20 mouse cellular contexts compared by ENCODE assay signal in the genomic region with DNA sequence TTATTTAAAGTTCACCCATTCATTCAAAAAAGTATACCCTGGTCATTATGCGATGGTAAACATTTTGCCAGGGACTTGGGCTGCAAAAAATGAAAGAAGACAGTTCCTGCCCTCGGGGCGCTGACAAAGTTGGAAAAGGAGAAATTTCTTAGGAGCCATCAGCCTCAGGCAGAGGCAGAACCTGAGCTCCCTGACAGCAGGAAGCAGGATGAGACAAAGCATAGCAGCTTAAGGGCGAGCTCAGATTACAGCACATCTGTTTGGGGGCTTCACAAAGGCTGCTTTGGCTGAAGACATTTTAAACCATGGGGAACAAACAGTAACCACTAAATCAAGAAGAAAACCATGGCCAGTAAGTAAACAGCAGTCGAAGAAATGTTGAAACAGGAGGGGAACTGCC.
DNase-seq lines count a peak whose midpoint lies in the region; ATAC-seq and TF ChIP-seq lines count a peak whose summit lies in the region.
"Had no signal": no experiment of that assay in that cellular context is flagged by ENCODE, and none has a peak within 500 bp of the region (broad histone marks: within the 10 kb centered on the region; RNA-seq: fewer than 3 reads in every experiment).

No protein-coding gene starts in this region.

- no peaks in the 10 kb centered on the region for H3K4me1 ChIP-seq in hindbrain, embryonic 10.5 days (replicated peaks)
- no peaks in the 10 kb centered on the region for H3K4me1 ChIP-seq in hindbrain, embryonic 12.5 days
- no peaks in the 10 kb centered on the region for H3K4me1 ChIP-seq in ES-E14 (ENCODE audit: control insufficient read depth in 2 of 2, insufficient read depth in 2 of 2, low read length in 2 of 2, poor library complexity in 1 of 2)
- peaks cover 10% of the 10 kb centered on the region; the same call in 1 of the 2 replicates for H3K4me1 ChIP-seq in embryonic facial prominence, embryonic 10.5 days
- H3K4me1 ChIP-seq in limb, embryonic 11.5 days (ENCODE audit: control insufficient read depth, insufficient read depth, low read length) = no peaks in the 10 kb centered on the region
- H3K4me1 ChIP-seq: forebrain, embryonic 15.5 days; limb, embryonic 15.5 days had no signal

- WGBS in hindbrain, embryonic 10.5 days = 23% methylated on average over 5 of the region's 5 CpGs
- WGBS in hindbrain, embryonic 12.5 days = 19% methylated on average over 5 of the region's 5 CpGs
- WGBS in embryonic facial prominence, embryonic 10.5 days = 20% methylated on average over 5 of the region's 5 CpGs
- 23% methylated on average over 5 of the region's 5 CpGs for WGBS in limb, embryonic 11.5 days

- in situ Hi-C loops in ES-E14 (cut with MboI; ENCODE audit: low sequenced_read_pairs in 2 of 2, unreplicated experiment in 2 of 2) = no loop called here

- no peak for ATAC-seq in hindbrain, embryonic 12.5 days (ENCODE audit: low FRiP score)
- ATAC-seq in limb, embryonic 11.5 days (ENCODE audit: insufficient number of reproducible peaks, low FRiP score, low TSS enrichment, low read depth) = no peak
- ATAC-seq: forebrain, embryonic 15.5 days had no signal

- peak; percentile 16 for DNase-seq in hindbrain, embryonic 10.5 days (ENCODE audit: low spot score)
- DNase-seq in ES-E14 (ENCODE audit: low read depth, low spot score) = peak; percentile 4
- DNase-seq in embryonic facial prominence, embryonic 10.5 days (ENCODE audit: low spot score) = peak; percentile 59
- peak; percentile 27 for DNase-seq in limb, embryonic 11.5 days (ENCODE audit: low spot score)
- no peak for DNase-seq in gastrocnemius, adult 2 months
- DNase-seq in Muller cell, postnatal 12 days (ENCODE audit: inconsistent ontology term) = no peak
- DNase-seq in heart, postnatal 10 days = no peak
- DNase-seq: adrenal gland, postnatal 10 days; cerebellum, adult 9-11 months; gastrocnemius, postnatal 14 days; heart, postnatal 14 days; kidney, adult 8-10 months; lung, adult 2 months; spleen, adult 18-20 months; thymus, postnatal 14 days had no signal

- intact Hi-C loops in gastrocnemius, adult 2 months (cut with DNase I) = loop anchor here (10.0 kb wide), 1 partner anchor 478 kb away; no protein-coding TSS in a partner anchor
- intact Hi-C loops in heart, postnatal 10 days (cut with DNase I) = no loop called here

- H3K4me2 ChIP-seq in hindbrain, embryonic 12.5 days (replicated peaks) = no peak overlapping the region
- H3K4me2 ChIP-seq in limb, embryonic 11.5 days (ENCODE audit: low read depth, severe bottlenecking) = no peak overlapping the region
- H3K4me2 ChIP-seq: forebrain, embryonic 15.5 days; limb, embryonic 15.5 days had no signal

- H3K27me3 ChIP-seq in hindbrain, embryonic 10.5 days (ENCODE audit: insufficient read depth, poor library complexity, severe bottlenecking) = no peaks in the 10 kb centered on the region
- no peaks in the 10 kb centered on the region for H3K27me3 ChIP-seq in hindbrain, embryonic 12.5 days
- 0 out of 2 replicates have a peak, but pooled peaks cover 15% of the 10 kb centered on the region for H3K27me3 ChIP-seq in embryonic facial prominence, embryonic 10.5 days (replicated peaks; ENCODE audit: low read depth, poor library complexity, severe bottlenecking)
- no peaks in the 10 kb centered on the region for H3K27me3 ChIP-seq in limb, embryonic 11.5 days (ENCODE audit: control insufficient read depth, insufficient read depth, low read length)
- H3K27me3 ChIP-seq: forebrain, embryonic 15.5 days; limb, embryonic 15.5 days had no signal

- peak overlapping the region; percentile 23; the same call in 1 of the 2 replicates for H3K27ac ChIP-seq in hindbrain, embryonic 10.5 days
- no peak overlapping the region for H3K27ac ChIP-seq in hindbrain, embryonic 12.5 days
- no peak overlapping the region for H3K27ac ChIP-seq in ES-E14 (ENCODE audit: insufficient read depth, low read depth, low read length, poor library complexity, severe bottlenecking)
- H3K27ac ChIP-seq in embryonic facial prominence, embryonic 10.5 days (replicated peaks) = peak overlapping the region; percentile 72
- H3K27ac ChIP-seq in limb, embryonic 11.5 days (replicated peaks; ENCODE audit: low read depth, low read length) = peak overlapping the region; percentile 30; the same call in 1 of the 2 replicates
- H3K27ac ChIP-seq in gastrocnemius, adult 2 months = no peak overlapping the region
- H3K27ac ChIP-seq: forebrain, embryonic 15.5 days; left cerebral cortex, adult 2 months; limb, embryonic 15.5 days; macrophage had no signal

- peaks cover 5% of the 10 kb centered on the region; the same call in 1 of the 2 replicates for H3K9me3 ChIP-seq in hindbrain, embryonic 10.5 days
- no peaks in the 10 kb centered on the region for H3K9me3 ChIP-seq in hindbrain, embryonic 12.5 days (replicated peaks)
- no peaks in the 10 kb centered on the region for H3K9me3 ChIP-seq in ES-E14 (ENCODE audit: control insufficient read depth, insufficient read depth, low read depth, low read length)
- H3K9me3 ChIP-seq in embryonic facial prominence, embryonic 10.5 days = no peaks in the 10 kb centered on the region
- no peaks in the 10 kb centered on the region for H3K9me3 ChIP-seq in limb, embryonic 11.5 days (ENCODE audit: control insufficient read depth, low read length)
- H3K9me3 ChIP-seq: forebrain, embryonic 15.5 days; limb, embryonic 15.5 days had no signal

- no peak overlapping the region for H3K9ac ChIP-seq in hindbrain, embryonic 12.5 days
- H3K9ac ChIP-seq in ES-E14 (ENCODE audit: insufficient read depth, low read depth, low read length, poor library complexity, severe bottlenecking) = no peak overlapping the region
- no peak overlapping the region for H3K9ac ChIP-seq in limb, embryonic 11.5 days (ENCODE audit: low read length)
- H3K9ac ChIP-seq: forebrain, embryonic 15.5 days; limb, embryonic 15.5 days had no signal

- no peaks in the 10 kb centered on the region for H3K36me3 ChIP-seq in hindbrain, embryonic 10.5 days
- H3K36me3 ChIP-seq in hindbrain, embryonic 12.5 days = no peaks in the 10 kb centered on the region
- H3K36me3 ChIP-seq in ES-E14 (ENCODE audit: control insufficient read depth, insufficient read depth, low read length, poor library complexity, severe bottlenecking) = no peaks in the 10 kb centered on the region
- H3K36me3 ChIP-seq in embryonic facial prominence, embryonic 10.5 days (replicated peaks) = no peaks in the 10 kb centered on the region
- no peaks in the 10 kb centered on the region for H3K36me3 ChIP-seq in limb, embryonic 11.5 days (ENCODE audit: control insufficient read depth, insufficient read depth, low read length)
- H3K36me3 ChIP-seq: forebrain, embryonic 15.5 days; limb, embryonic 15.5 days had no signal

- no peak for TF ChIP-seq CTCF in gastrocnemius, adult 2 months (IDR thresholded peaks at IDR 0.05)

- no peak overlapping the region for H3K4me3 ChIP-seq in hindbrain, embryonic 10.5 days
- no peak overlapping the region for H3K4me3 ChIP-seq in hindbrain, embryonic 12.5 days
- H3K4me3 ChIP-seq in ES-E14 (ENCODE audit: insufficient read depth in 1 of 2, low read depth in 1 of 2, low read length in 2 of 2, poor library complexity in 1 of 2, severe bottlenecking in 1 of 2) = no peak overlapping the region
- no peak overlapping the region for H3K4me3 ChIP-seq in embryonic facial prominence, embryonic 10.5 days
- H3K4me3 ChIP-seq in limb, embryonic 11.5 days (ENCODE audit: low read depth, low read length) = no peak overlapping the region
- H3K4me3 ChIP-seq in gastrocnemius, adult 2 months = no peak overlapping the region
- H3K4me3 ChIP-seq: forebrain, embryonic 15.5 days; left cerebral cortex, adult 2 months; limb, embryonic 15.5 days had no signal

TF ChIP-seq in ES-E14, 5 proteins besides CTCF, POLR2A, EP300 and RAD21:
- no peak for TF ChIP-seq HCFC1 (IDR thresholded peaks at IDR 0.05; ENCODE audit: borderline replicate concordance, insufficient read depth, low read length)
- no peak for TF ChIP-seq ZNF384 (IDR thresholded peaks at IDR 0.05; ENCODE audit: low read depth, low read length)
- TF ChIP-seq MAFK (IDR thresholded peaks at IDR 0.05; ENCODE audit: insufficient read depth, low read depth, low read length) = no peak
- no peak for TF ChIP-seq ZC3H11A (IDR thresholded peaks at IDR 0.05; ENCODE audit: borderline replicate concordance, low read depth, low read length)
- no peak for TF ChIP-seq CHD2 (IDR thresholded peaks at IDR 0.05; ENCODE audit: low read depth, low read length)
TF ChIP-seq in ES-E14: peak in this region for 0.

Comparison
In these comparisons a context has a peak if more than half of its experiments do, and no peak if none do; other contexts are left out.
1. H3K27ac ChIP-seq: peak in hindbrain, embryonic 10.5 days (single experiment), embryonic facial prominence, embryonic 10.5 days (single experiment) and limb, embryonic 11.5 days (single experiment); none in hindbrain, embryonic 12.5 days (single experiment), ES-E14 (single experiment) and gastrocnemius, adult 2 months (single experiment).
2. DNase-seq: peak in hindbrain, embryonic 10.5 days (single experiment), ES-E14 (single experiment), embryonic facial prominence, embryonic 10.5 days (single experiment) and limb, embryonic 11.5 days (single experiment); none in gastrocnemius, adult 2 months (single experiment), Muller cell, postnatal 12 days (single experiment) and heart, postnatal 10 days (0 of 2).